Mouse (Mus musculus): ENCODE data around the gene Tex26.

GRCm38 (mm10) chr5:149454281-149454680 is 14.8 kb downstream of the Tex26 start:
- no peak for TF ChIP-seq POLR2A (IDR thresholded peaks at IDR 0.05; ENCODE audit: insufficient read depth, low read depth, low read length)
- 0 out of 2 replicates have a peak, but pooled peaks have one; percentile 17 for TF ChIP-seq CTCF (IDR thresholded peaks at IDR 0.05; ENCODE audit: insufficient read depth, low read depth, low read length)
